In the genomic region with DNA sequence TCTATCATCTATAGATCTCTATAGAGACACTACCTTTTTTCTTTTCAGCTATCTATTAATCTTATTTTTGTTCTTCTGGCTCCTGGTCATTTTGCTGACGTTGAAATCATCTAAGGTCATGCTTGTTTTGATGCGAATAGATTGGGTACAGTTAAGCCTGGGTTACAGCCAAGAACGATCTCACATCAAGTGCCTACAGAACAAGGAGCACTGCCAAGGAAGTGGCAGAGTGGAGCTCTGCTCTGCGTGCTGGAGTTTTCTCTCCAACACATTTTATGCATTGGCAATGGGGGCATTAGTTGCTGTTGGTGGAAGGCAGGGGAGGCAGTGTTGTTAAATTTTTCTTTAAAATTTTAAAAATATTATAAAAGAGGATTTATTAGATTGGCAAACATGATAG, we compare ENCODE assay signal across 21 mouse cellular contexts.
"Had no signal": no experiment of that assay in that cellular context is flagged by ENCODE, and none has a peak within 500 bp of the region (broad histone marks: within the 10 kb centered on the region; RNA-seq: fewer than 3 reads in every experiment).

No protein-coding gene starts in this region.

- H3K36me3 ChIP-seq: kidney, embryonic 15.5 days; limb, embryonic 12.5 days; limb, embryonic 15.5 days; midbrain, embryonic 12.5 days; midbrain, embryonic 15.5 days; neural tube, embryonic 13.5 days; stomach, embryonic 15.5 days had no signal

- DNase-seq: kidney, adult 8-10 months; kidney, postnatal 10 days; kidney, postnatal 36 days; left cerebral cortex, postnatal 4 days; liver, postnatal 0 days; lung, embryonic 14.5 days; retina, postnatal 1 day; right cerebral cortex, postnatal 4 days; thymus, postnatal 25 days had no signal

- H3K27ac ChIP-seq: kidney, embryonic 15.5 days; limb, embryonic 12.5 days; limb, embryonic 15.5 days; liver, embryonic 14.5 days; macrophage; midbrain, embryonic 12.5 days; midbrain, embryonic 15.5 days; neural tube, embryonic 13.5 days; stomach, embryonic 15.5 days had no signal

- H3K27me3 ChIP-seq: kidney, embryonic 15.5 days; limb, embryonic 12.5 days; limb, embryonic 15.5 days; midbrain, embryonic 12.5 days; midbrain, embryonic 15.5 days; neural tube, embryonic 13.5 days; stomach, embryonic 15.5 days had no signal

- H3K9ac ChIP-seq: kidney, embryonic 15.5 days; limb, embryonic 12.5 days; limb, embryonic 15.5 days; liver, embryonic 14.5 days; liver, postnatal 0 days; lung, embryonic 14.5 days; midbrain, embryonic 12.5 days; midbrain, embryonic 15.5 days; neural tube, embryonic 13.5 days; stomach, embryonic 15.5 days had no signal

- ATAC-seq: liver, postnatal 0 days; lung, postnatal 0 days; midbrain, embryonic 15.5 days had no signal

- H3K4me3 ChIP-seq: kidney, embryonic 15.5 days; limb, embryonic 12.5 days; limb, embryonic 15.5 days; midbrain, embryonic 12.5 days; midbrain, embryonic 15.5 days; myocyte; neural tube, embryonic 13.5 days; stomach, embryonic 15.5 days had no signal

- H3K9me3 ChIP-seq: kidney, embryonic 15.5 days; limb, embryonic 12.5 days; limb, embryonic 15.5 days; midbrain, embryonic 12.5 days; midbrain, embryonic 15.5 days; neural tube, embryonic 13.5 days; stomach, embryonic 15.5 days had no signal

- H3K4me2 ChIP-seq: kidney, embryonic 15.5 days; limb, embryonic 12.5 days; limb, embryonic 15.5 days; liver, embryonic 11.5 days; lung, embryonic 14.5 days; midbrain, embryonic 12.5 days; midbrain, embryonic 15.5 days; neural tube, embryonic 13.5 days; stomach, embryonic 15.5 days had no signal

- H3K4me1 ChIP-seq: kidney, embryonic 15.5 days; limb, embryonic 12.5 days; limb, embryonic 15.5 days; midbrain, embryonic 12.5 days; midbrain, embryonic 15.5 days; neural tube, embryonic 13.5 days; stomach, embryonic 15.5 days had no signal
